Mouse (Mus musculus) embryonic facial prominence, embryonic 12.5 days (tissue): ENCODE results near the gene Slc13a5. TPM values are rescaled to one million over a fixed set of nuclear protein-coding genes. Genes with fewer than 3 reads are reported as not detected.

ENCODE experiments used
- ATAC-seq: fragments of 200-750 bp; cut with Nextera tagmentation; 2 replicates; pipeline ENCODE4 v1.8.0; 2017; ENCODE audit not compliant: insufficient number of reproducible peaks, insufficient read depth, low FRiP score, low TSS enrichment
- H3K27ac ChIP-seq: fragments of 300-500 bp; sonication (generic); 2 replicates; pipeline ENCODE4 v1.5.1; 2016; ENCODE audit warnings: mild to moderate bottlenecking
- H3K27me3 ChIP-seq: fragments of 300-500 bp; sonication (generic); 2 replicates; pipeline ENCODE4 v1.6.1; 2016; ENCODE audit warnings: mild to moderate bottlenecking, moderate library complexity
- H3K36me3 ChIP-seq: fragments of 300-500 bp; sonication (generic); 2 replicates; pipeline ENCODE4 v1.6.1; 2016; ENCODE audit warnings: mild to moderate bottlenecking
- H3K4me1 ChIP-seq: fragments of 300-500 bp; sonication (generic); 2 replicates; pipeline ENCODE4 v1.6.1; 2016
- H3K4me2 ChIP-seq: fragments of 300-500 bp; sonication (generic); replicated peaks from 2 replicates; pipeline ENCODE4 v1.6.1; 2016; ENCODE audit warnings: mild to moderate bottlenecking, moderate library complexity
- H3K4me3 ChIP-seq: fragments of 300-500 bp; sonication (generic); 2 replicates; pipeline ENCODE4 v1.5.1; 2016; ENCODE audit warnings: mild to moderate bottlenecking
- H3K9ac ChIP-seq: fragments of 300-500 bp; sonication (generic); 2 replicates; pipeline ENCODE4 v1.6.1; 2016; ENCODE audit warnings: mild to moderate bottlenecking, moderate library complexity
- H3K9me3 ChIP-seq: fragments of 300-500 bp; sonication (generic); 2 replicates; pipeline ENCODE4 v1.6.1; 2016; ENCODE audit warnings: mild to moderate bottlenecking, moderate library complexity
- WGBS: fragments of 180-500 bp; shearing (Covaris S2); methylation state at CpG from one replicate; pipeline ENCODE4 v1.1.7; 2016; 5-methylcytosine and 5-hydroxymethylcytosine counted together
- polyA plus RNA-seq: library from polyadenylated mRNA; unstranded; fragments of >200 nt; fragmentation: Nextera tagmentation; extraction: Ambion mirVana; gene quantifications from 2 replicates; pipeline ENCODE4 v1.2.1, GENCODE M21; 2016

Slc13a5 gene
- polyA plus RNA-seq, 1 experiment from 2014 or later, result 0.31 TPM

DNA sequence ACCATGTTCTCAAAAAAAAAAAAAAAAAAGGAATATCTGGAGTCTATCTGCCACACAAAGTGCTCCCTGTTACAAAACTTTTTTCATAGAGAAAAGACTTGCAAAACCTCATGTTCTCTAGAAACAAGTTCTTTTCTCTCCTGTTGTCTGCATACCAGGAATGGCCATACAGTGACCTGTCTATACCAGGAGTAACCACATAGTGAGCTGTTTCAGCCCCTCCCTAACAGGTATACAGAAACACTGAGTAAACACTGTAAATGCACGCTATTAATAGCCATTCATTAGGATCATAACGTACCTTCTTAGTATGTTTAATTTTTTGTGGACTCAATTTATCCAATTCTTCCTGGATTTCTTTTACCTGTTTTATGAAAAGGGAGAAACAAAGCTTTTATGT lies 72.8 kb downstream of the Slc13a5 start:
- ATAC-seq, result no peak
- H3K4me1 ChIP-seq, result no peaks in the 10 kb centered on the region
- H3K27me3 ChIP-seq, result no peaks in the 10 kb centered on the region
- H3K9me3 ChIP-seq, result no peaks in the 10 kb centered on the region
- WGBS, result 91% methylated on average over 2 of the region's 2 CpGs
- no peak overlapping the region for H3K4me2 ChIP-seq
- H3K9ac ChIP-seq, result no peak overlapping the region
- peaks cover 49% of the 10 kb centered on the region for H3K36me3 ChIP-seq
- no peak overlapping the region for H3K4me3 ChIP-seq
- H3K27ac ChIP-seq, result no peak overlapping the region

Other genes starting within 250 kb of the Slc13a5 start
- 0.36 and 0.61 TPM in 2 replicates for gene Aipl1, start 229.7 kb downstream of the Slc13a5 start, polyA plus RNA-seq
- 143 and 144 TPM in 2 replicates for gene Pimreg, start 225.2 kb downstream of the Slc13a5 start, polyA plus RNA-seq
- 0.24 and 0.33 TPM in 2 replicates for gene Pitpnm3, start 131.4 kb downstream of the Slc13a5 start, polyA plus RNA-seq
- 0.95 and 0.99 TPM in 2 replicates for gene Gm43951, start 60.4 kb downstream of the Slc13a5 start, polyA plus RNA-seq
- 16.7 and 23.2 TPM in 2 replicates for gene 4933427D14Rik, start 59.8 kb downstream of the Slc13a5 start, polyA plus RNA-seq
- gene Txndc17, start 59.7 kb downstream of the Slc13a5 start, polyA plus RNA-seq, result 194 and 202 TPM in 2 replicates
- 47.0 and 48.8 TPM in 2 replicates for gene Med31, start 51.6 kb downstream of the Slc13a5 start, polyA plus RNA-seq
- gene Xaf1, start 34.4 kb upstream of the Slc13a5 start, polyA plus RNA-seq, result 1.9 and 2.6 TPM in 2 replicates
- not detected in 2 replicates for gene Fbxo39, start 47.2 kb upstream of the Slc13a5 start, polyA plus RNA-seq
- gene Tekt1, start 95.2 kb upstream of the Slc13a5 start, polyA plus RNA-seq, result 5.1 and 6.4 TPM in 2 replicates
- 22.6 and 23.4 TPM in 2 replicates for gene Smtnl2, start 144.5 kb upstream of the Slc13a5 start, polyA plus RNA-seq
- gene Ggt6, start 168.3 kb upstream of the Slc13a5 start, polyA plus RNA-seq, result 0.09 and 0.32 TPM in 2 replicates
- 148 and 172 TPM in 2 replicates for gene Mybbp1a, start 174.1 kb upstream of the Slc13a5 start, polyA plus RNA-seq
- gene Spns2, start 222.7 kb upstream of the Slc13a5 start, polyA plus RNA-seq, result 3.9 and 4.3 TPM in 2 replicates